Mouse (Mus musculus) embryonic stem cell, embryonic (primary cell): ENCODE data around the gene Mgmt.

Source experiments
- CTCF ChIA-PET, 4 experiments: fragments of 300-600 bp in 2 of 4; fragments of 350-600 bp in 2 of 4; sonication (Branson Sonifier 250); formaldehyde crosslinking; loops; one replicate each; lab custom pipeline; 2022; ENCODE audit warnings: inconsistent platforms in 2 of 4; lab: Charles Lee
- POLR2A ChIA-PET, 4 experiments: fragments of 300-600 bp in 2 of 4; fragments of 350-600 bp in 2 of 4; sonication (Branson Sonifier 250); formaldehyde crosslinking; loops; one replicate each; lab custom pipeline; 2022; ENCODE audit warnings: antibody characterized with exemption in 4 of 4, inconsistent platforms in 1 of 4; lab: Charles Lee

The Mgmt gene

DNA sequence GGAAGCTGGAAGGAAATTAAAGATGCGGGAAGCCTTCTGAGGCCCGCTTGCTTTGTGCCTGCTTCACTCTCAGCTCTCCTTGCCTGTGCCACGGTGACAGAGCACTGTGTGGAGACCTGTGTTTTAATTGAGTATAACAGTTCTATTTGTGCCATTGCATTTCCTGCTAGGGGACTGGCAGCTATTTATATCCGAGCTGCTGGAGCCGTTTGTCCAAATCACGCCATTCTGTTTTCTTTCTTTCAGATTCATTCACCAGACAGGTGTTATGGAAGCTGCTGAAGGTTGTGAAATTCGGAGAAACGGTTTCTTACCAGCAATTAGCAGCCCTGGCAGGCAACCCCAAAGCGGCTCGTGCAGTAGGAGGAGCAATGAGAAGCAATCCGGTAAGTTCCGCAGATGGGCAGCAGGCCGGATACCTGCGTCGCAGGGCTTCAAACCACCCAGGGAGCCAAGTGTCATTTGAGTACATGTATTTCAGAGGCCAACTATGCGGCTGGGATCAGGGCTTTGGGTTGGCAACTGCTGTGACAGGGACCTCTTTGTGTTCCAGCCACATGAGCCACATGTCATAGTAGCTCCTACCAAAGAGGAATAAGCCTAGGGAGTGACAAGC is 226.9 kb downstream of the Mgmt start:
- CTCF ChIA-PET: no interaction called here
- POLR2A ChIA-PET: no interaction called here

DNA sequence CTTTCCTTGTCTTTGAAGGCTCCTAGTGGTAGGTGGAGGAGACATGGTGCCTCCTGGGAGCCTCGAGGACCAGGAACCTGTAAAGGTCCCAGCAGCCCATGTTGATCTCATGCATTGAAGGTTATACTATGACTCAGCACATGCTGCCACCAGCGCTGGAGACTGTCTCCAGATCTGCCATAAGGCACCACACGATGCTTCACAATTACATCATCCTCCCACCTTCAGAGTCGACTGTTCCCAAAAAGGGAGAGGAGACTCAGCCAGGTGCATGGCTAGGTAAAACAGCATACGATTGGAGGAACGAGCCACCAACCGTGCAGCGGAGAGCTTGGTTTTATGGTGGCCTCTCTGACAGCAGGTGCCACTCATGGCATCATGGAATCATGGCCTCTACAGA is 234.3 kb downstream of the Mgmt start:
- CTCF ChIA-PET: interaction anchor here in 1 of 4 experiments (0.6 kb wide), 1 partner anchor 151 kb away, joined by 13 read pairs; no protein-coding TSS in a partner anchor

DNA sequence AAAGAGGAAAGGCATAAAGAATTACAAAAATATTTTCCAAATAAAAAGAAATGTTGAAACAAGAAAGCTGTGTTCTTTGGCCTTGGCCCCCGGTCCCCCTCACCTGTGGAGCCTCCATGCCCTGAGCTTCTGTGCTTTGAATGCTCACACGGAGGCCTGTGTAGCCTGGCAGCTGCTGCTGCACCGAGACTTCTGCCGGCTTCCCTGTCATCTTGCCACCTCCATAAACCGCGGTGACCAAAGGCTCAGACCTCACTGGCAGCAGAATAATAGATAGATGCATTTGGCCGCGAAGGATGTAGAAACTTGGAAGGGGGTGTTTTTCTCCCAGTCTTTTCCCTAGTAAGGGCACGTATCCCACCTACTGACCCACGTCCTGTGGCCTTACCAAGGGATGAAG is 235.8 kb downstream of the Mgmt start:
- CTCF ChIA-PET: no interaction called here

More for the DNA sequence above, 234.3 kb downstream of the Mgmt start:
- POLR2A ChIA-PET: no interaction called here

DNA sequence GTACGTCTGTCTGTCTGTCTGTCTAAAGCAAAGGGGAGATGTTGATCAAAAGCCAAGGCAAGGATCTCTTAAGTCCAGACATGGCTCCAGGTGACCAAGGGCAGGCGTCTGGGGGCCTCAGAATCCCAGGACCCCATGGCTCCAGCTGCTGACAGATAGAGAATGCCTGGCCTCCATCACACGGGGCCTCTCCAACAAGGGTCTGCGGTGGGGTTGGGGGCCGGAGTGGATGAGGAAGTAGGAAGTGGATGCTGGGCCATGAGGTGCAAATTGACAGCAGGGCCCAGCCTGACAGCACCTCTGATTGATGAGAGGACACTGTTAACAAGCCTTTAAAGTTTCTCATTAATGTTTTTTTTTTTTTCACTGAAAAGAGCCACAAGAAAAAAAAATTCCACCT is 237.5 kb downstream of the Mgmt start:
- ChIA-PET CTCF (no interaction called here), POLR2A (no interaction called here)

More for the DNA sequence above, 235.8 kb downstream of the Mgmt start:
- POLR2A ChIA-PET: no interaction called here

DNA sequence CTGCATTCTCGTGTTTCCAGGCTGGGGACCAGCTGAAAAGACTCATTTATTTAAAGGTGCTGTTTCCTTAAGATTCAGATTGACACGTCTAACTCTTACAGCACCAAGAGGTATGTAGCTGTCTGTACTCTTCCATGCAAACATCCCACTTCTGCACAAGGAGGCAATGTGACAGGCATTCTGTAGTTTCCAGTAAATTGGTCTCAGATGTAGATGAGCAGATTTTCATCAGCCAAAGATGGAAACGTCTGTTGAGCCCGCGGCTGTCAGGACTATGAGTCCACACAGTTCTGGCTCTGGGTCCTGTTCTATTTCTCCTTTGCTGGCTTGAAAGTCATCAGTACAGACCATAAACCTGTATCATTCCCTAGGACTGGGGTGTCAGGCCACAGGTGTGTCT is 243.7 kb downstream of the Mgmt start:
- CTCF ChIA-PET: no interaction called here
- POLR2A ChIA-PET: no interaction called here

DNA sequence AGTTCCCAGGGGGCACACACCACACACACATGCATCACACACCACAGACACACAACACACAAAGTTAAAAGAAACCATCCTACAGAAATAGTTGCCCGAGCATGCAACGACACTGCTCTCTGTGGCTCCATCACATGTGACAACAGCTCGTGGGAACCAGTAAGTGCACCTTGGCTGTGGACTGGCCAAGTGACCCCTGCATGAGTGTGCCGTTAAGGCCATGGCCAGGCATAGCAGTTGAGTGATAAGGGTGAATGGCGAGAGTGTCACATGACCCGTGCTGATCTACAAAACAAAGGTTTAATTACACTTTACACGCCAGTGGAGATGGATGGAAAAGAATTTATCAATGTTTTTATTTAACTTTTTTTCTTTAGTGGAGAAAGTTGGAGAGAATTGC is 245.9 kb downstream of the Mgmt start:
- POLR2A ChIA-PET: no interaction called here
- CTCF ChIA-PET: interaction anchor here in 1 of 4 experiments (0.8 kb wide), 1 partner anchor 345 kb away, joined by 5 read pairs; no protein-coding TSS in a partner anchor

DNA sequence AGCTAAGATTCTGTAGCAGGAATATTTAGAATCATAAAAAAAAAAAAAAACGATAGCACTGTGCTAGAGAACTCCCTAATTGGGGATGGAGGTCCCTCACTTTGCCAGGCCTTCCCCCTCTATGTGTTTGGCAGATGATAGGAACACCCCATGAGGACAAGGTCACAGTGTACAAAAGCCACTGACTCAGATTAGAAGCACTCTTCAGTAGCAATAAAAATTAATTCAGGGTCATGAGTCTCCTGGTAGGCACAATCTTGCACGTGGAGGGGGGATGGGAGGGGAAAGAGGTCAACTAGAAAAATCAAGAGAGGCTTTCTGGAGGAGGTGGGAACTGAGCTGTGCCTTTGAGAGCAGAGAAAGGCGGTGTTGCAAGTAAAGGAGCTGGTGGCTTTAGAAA is 247.0 kb downstream of the Mgmt start:
- POLR2A ChIA-PET: interaction anchor here in 1 of 4 experiments (0.6 kb wide), 3 partner anchors 21 to 277 kb away, joined by 3 read pairs; no protein-coding TSS in a partner anchor

DNA sequence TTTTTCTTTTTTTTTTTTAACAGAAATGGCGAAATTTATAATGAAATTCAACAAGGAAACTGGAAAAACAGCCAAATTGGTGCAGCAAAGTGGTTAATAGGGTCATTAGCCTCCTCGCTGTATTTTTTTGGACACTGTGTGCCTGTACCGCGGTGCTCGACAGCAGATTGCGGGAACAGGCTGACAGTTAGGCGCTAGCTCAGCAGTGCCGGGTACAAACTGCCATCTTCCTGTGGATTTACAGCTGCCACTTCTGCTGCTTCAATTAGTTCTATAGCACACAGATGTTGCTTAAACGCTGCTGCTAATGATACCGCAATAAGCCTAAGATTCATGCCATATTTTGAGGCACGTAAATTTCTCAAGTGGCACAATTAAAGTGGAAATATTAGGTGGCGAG is 252.7 kb downstream of the Mgmt start:
- POLR2A ChIA-PET: interaction anchor here in 1 of 4 experiments (1.0 kb wide), 1 partner anchor 234 kb away, joined by 3 read pairs; no protein-coding TSS in a partner anchor
- CTCF ChIA-PET: no interaction called here

More for the DNA sequence above, 247.0 kb downstream of the Mgmt start:
- CTCF ChIA-PET: interaction anchor here in 2 of 4 experiments (0.6 to 0.7 kb wide), 3 partner anchors 30 to 668 kb away, joined by 3 read pairs; no protein-coding TSS in a partner anchor

DNA sequence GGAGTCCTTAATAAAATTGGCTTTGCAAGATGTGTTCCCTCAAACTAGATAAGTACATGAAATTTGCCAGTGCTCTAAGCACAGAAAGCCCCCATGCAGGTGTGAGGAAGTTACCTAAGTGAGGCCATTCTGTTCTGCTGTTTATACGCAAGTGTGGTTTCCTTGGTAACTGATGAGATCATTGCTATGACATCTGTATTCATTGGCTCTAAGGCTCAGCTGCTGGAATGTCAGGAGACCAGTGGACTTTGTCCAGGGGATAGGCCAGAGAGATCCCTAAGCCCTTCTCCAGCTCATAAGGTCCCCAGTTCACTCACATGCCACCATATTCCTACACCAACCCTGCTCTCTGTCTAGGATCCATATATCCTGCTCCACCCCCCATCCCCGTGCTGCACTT is 257.4 kb downstream of the Mgmt start:
- POLR2A ChIA-PET: no interaction called here
- CTCF ChIA-PET: no interaction called here

DNA sequence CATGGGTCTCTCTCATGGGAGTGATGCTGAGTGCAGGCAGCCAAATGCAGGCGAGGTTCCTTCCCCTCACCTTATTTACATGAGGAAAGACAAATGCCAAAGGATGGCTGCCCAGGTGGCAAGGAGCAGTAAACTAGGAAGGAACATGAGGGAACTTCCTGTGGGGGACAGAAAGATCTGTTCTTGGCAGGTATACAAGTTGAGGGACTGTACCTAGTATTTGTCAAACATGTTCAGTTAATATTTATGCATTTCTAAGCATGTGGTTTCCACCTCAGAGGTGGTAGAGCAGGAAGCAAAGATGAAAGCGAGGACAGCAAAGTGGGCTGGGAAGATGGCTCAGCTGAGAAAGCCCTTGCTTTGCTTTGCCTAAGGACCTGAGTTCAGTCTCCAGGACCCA is 260.2 kb downstream of the Mgmt start:
- ChIA-PET POLR2A (no interaction called here), CTCF (interaction anchor here in 1 of 4 experiments (0.8 kb wide), 1 partner anchor 46 kb away, joined by 3 read pairs; no protein-coding TSS in a partner anchor)

DNA sequence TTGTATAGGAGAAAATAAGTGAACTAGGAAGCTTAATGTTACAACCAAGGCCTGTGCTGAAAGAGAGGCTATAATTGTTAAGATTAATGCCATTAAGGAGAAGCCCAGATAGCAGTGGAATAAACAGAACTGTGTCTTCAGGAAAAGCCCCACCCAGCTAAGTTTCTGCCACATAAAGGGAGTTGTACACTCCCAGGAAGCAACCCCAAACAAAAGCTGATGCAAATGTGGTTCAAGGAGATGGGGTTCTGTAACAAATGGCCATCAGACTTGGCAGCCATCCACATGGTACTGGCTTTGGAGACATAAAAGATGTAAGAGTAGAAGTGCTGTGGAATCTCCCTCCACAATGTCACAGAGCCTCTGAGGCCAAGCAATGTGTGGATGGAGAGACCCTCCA is 264.7 kb downstream of the Mgmt start:
- ChIA-PET CTCF (no interaction called here), POLR2A (no interaction called here)

DNA sequence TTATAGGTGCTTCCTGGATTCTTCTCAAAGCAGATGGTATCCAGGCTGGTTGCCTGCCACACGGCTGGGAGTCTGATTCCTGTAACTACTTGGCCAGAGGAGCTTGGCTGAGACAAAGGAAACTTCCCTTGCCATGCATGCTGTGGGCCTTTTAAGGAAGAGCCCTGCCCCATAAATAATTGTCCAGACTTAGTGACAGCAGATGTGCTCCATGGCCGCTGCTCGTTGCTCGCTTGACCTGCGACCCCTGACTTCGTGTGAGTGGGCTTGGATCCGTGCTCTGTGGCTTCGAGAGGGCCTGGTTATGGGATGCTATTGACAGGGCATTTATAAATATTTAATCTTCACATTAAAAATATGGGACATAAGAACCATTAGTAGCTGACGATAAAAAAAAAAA is 277.9 kb downstream of the Mgmt start:
- POLR2A ChIA-PET: interaction anchor here in 1 of 4 experiments (1.6 kb wide), 1 partner anchor 12 kb away, joined by 4 read pairs; no protein-coding TSS in a partner anchor
- CTCF ChIA-PET: no interaction called here
